Mouse (Mus musculus) urinary bladder, adult 2 months (tissue): Measurements from ENCODE around the gene Zbtb6. TPM values are rescaled to one million over a fixed set of nuclear protein-coding genes. Genes with fewer than 3 reads are reported as not detected.

ENCODE experiments used
- polyA plus RNA-seq: library from polyadenylated mRNA; depleted of rRNA; stranded (reverse); fragments of >200 nt; gene quantifications from 2 replicates; pipeline ENCODE4 v1.2.3, GENCODE M21; 2012; rRNA removed

Gene Zbtb6
- polyA plus RNA-seq, 1 experiment = 9.6 TPM

Other genes starting within 250 kb of the Zbtb6 start
- not detected in 2 replicates for gene Olfr366, start 231.6 kb downstream of the Zbtb6 start, polyA plus RNA-seq
- not detected in 2 replicates for gene Olfr368, start 116.7 kb downstream of the Zbtb6 start, polyA plus RNA-seq
- 21.0 and 22.8 TPM in 2 replicates for gene Pdcl, start 83.8 kb downstream of the Zbtb6 start, polyA plus RNA-seq
- gene Rc3h2, start 20.3 kb downstream of the Zbtb6 start, polyA plus RNA-seq = 13.1 and 15.9 TPM in 2 replicates
- gene Zbtb26, start within 50 bp of the Zbtb6 start, polyA plus RNA-seq = 4.9 and 5.2 TPM in 2 replicates
- 30.5 and 34.1 TPM in 2 replicates for gene Rabgap1, start 108 bp upstream of the Zbtb6 start, polyA plus RNA-seq
- gene Gpr21, start 73.2 kb upstream of the Zbtb6 start, polyA plus RNA-seq = 0.17 and 0.62 TPM in 2 replicates